Mouse (Mus musculus) CD4-positive, CD25-positive, alpha-beta regulatory T cell, adult 2 months (primary cell): ENCODE data around the gene Erc1.
"Not testable (repeated sequence)": the region's sequence is repeated elsewhere in the genome, so short reads cannot be mapped to it uniquely, and the experiment has no call there.

Source experiments
- DNase-seq: peaks from one replicate; pipeline ENCODE4 v3.0.0-alpha.2; 2012; ENCODE audit warnings: low read depth, low spot score

The Erc1 gene

DNA sequence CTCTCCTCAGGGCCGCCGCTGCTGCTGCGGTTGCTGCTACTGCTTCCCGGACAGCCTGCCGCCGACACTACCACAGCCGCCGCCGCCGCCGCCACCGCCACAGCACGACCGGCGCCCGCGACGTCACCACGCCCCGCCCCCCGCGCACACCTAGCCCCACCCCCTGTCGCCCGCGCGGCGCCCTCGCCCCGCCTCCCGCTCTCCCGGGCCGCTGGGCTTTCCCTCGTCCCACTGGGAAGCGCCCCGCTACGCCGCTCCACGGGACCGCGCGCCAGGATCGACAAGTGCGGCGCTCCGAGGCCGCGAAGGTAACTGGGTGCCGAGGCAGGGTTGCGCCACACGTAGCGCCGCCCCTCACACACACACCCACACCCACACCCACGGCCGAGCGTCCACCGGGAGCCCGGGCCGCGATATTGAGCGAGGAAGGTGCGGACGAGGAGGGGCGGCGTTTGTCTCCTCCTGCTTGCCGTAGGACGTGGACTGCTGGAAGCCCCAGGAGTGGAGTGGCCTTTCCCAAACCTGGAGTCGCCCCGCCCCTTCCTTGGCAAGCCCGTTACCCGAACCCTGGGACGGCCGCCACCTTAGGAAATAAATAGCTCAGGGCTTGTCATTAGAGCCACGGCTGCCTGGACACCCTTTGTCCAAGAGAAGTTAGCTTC is at the start of gene Erc1:
Gene Erc1 (minus strand): TSS at position 134 of the 662 bp plus-strand sequence.
- DNase-seq: peak; percentile 92

DNA sequence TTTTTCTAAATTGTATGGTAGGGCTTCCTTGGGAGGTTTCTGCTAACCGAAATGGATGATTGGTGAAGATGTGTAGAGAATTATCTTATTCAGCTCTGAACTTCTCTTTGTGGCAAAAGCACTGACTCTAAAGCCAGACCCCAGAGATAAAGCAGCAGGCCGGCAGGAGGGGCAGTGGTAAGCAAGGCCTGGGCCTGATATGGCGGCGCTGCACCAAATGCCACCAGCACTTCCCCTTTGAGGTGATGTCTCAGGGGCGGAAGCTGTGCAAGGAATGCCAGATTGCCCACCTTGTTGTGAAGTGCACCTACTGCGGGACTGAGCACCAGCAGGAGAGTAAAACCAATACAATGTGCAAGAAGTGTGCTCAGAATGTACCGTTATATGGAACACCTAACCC is 44.7 kb upstream of the Erc1 start:
- no peak for DNase-seq

DNA sequence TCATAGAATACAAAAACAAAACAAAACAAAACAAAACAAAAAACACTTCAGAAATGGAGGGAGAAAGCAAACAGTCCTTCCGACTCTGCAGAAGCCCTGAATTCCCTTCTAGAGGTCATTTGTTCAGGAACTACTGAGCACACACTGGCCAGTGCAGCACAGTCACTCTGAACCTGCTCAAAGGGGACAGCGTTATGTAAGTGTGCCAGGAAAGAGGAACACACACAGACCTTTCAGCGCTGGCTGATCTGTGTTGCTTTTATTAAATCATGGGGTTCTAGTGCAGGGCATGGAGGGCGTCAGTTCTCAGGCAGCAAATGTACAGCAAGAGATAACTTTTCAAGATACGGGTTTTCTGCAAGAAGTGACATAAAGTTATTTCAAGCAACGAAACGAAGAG is 35.2 kb upstream of the Erc1 start:
- DNase-seq: no peak

DNA sequence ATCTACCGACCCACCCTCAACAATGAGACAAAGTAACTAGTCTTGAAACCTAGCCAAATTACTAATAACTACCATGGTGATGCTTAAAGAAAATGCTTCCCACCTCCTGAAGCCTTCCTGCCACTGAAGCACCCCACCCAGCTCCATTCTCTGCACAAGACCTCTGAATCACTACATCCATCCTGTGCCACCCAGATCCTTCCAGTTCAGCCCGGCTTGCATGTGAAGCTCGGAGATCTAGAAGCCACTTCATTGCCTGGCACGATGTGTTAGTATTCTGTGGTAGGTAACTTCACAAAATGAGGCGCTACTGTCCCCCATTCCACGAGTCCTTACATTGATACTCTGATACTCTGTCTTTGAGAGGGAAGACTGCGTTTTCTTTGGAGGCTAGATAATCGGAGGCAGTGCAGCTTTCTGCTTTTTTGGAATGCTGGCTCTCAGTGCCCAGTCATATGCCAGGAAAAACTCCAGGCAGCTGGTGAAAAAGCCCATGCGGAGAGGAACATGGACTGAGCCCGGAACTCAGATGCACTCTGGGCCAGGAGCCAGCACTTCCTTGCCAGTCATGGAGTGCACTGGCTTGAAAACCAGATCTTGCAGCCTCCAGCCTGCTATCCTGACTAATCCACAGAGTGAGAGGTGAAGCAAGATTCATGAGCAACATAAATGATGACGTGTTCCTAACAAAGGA is 16.5 kb upstream of the Erc1 start:
- no peak for DNase-seq

DNA sequence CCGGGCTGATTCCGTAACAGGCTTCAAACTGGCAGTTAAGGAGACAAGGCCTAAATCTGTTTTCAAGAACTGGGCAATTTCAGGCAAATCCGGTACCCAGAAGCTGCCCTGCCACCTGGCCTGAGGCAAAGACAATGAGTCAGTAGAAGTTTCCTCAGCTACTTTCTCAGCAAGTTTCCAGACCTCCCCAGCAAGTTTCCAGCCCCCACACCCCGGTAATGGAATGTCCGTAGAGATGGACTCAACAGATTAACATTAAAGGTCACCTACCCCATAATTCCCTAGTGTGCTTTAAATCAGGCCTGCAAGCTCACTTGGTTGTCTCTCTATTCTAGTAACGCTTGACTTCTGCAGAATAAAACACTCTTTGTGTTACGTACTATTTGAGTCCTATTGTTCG is 13.6 kb upstream of the Erc1 start:
- no peak for DNase-seq

DNA sequence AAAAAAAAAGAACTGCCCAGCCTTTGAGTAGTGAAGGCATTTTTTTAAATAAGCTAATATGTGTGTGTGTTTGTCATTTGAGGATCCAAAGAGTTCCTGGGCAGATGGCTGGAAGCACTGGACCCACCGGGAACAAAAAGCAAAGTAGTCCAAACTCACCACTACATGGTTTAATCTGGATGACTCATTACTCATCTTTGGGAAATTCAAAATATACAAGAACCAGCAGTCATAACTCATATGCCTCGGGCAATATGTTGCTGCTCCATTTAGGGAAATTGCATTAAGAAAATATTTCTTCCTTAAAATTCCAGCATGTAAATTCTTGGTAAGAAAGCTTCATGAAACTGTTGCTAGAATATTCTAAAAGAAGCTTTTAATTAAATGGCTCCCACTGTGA is 12.3 kb upstream of the Erc1 start:
- DNase-seq: no peak

DNA sequence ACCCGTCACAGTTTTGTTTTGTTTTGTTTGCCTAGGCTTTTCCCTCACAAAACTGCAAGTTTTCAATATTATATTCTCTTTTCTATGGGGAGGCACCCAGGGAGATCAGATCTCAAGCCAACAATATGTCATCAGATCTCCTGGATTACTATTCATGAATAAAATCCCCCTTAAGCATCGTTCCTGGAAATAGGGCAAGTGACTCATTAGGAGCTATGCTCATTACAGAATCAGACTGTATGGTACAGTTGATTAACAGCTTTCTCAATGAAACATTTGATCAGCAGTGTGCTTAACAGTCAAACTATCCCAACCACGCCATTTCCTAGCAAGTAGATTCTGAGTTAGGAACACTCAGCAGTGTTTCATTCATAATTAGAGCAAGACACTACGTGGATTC is 7.5 kb upstream of the Erc1 start:
- DNase-seq: no peak

DNA sequence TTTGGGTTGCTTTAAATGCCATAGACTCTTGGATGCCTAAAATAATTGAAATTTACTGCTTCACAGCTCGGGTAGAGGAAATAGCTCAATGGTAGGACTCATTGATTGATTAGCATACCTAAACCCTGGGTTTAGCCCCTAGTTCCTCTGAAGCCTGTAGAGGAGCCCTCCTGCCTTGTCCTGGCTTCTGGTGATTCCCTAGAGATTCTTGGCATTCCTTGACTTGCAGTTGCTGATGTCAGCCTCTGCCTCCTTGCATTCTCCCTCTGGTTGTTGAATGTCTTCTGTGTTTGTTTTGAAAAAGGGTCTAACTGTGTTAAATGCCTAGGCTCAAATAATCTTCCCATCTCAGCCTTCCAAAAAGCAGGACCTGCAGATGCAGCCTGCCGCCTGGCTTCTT is 6.2 kb upstream of the Erc1 start:
- DNase-seq: no peak

DNA sequence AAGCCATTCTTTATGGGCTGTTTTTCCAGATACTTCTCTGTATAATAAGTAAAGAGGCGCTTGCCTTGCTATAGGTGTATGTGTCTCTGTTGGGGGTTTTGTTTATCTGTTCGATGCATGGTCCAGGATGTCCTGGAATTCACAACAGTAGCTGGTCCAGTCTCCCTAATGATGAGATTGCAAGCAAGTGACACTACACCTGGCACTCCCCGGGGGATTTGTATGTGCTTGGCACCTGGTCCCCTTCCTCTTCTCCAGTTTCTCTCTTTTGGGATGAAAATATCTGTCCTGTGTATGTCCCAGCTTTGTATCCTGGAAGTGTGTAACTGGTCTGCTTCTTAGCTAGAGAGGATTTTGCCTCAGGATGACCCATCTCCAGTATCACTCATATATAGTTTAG is 1.9 kb upstream of the Erc1 start:
- no peak for DNase-seq

DNA sequence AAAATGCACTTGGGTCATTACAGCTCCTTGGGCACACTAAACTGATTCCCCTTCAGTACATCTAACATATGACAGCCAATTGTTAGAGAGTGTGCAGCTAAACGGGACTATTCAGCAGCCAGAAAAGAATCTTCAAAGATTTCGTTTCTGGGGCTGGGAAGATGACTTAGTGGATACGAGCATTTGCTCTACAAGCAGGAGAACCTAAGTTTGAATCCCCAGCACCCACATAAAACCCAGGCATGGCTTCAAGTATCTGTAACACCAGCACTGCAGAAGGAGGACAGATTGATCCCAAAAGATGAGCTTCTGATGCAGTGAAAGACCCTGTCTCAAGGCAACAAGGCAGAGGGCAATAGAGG is 1.4 kb upstream of the Erc1 start:
- peak; percentile 1 for DNase-seq

DNA sequence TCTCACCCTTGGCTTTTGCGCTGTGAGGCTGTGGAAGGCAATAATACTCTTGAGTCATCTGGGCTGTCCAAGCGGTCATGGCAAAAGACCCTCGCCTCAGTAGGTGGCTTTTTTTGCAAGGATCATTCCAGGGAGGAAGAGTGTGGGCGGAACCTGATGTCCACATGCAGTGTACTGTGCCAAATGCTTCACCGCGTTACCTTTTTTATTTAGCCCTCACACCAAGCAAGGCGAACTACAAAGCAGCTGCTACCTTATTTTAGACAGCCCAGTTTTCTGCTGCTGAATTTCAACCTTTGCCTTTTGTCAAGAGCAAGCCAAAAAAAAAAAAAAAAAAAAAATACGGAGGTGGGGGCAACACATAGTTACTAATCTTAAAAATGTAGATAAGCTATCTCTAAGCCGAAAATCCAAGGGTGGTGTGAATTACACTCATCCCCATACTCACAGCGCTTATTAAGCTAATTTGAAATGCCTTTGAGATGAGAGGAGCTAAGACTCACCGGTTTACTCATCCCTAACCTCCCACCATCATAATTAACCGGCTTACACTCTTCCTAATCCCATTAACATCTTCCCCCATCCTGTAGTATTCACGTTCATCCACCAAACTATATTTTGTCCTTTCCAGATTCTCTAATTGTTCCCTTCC is 855 bp upstream of the Erc1 start:
- no peak for DNase-seq

DNA sequence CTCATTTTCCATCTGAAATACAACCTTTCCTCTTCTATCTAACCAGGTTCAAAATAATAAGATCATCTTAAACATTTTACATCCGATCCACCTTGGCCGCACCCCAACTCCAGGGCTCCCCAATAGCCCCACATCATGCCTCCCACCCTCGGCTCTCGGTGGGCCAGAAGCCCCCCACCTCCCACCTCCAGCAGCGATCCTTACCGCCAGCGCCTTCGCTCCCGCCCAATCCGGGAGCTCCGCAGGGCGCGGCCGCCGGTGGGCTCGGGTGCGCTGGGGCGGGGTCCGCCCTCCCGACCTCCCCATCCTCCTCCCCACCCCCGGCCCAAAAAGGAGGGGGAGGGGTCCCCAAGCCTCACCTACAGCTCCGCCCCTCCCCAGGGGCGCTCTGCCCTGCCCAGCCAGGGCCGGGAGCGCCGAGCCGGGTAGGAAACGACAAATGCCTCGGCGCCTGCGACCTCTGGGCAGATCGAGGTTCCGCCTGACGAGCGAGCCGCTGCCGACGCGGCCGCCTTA is 391 bp downstream of the Erc1 start:
- DNase-seq: no peak

DNA sequence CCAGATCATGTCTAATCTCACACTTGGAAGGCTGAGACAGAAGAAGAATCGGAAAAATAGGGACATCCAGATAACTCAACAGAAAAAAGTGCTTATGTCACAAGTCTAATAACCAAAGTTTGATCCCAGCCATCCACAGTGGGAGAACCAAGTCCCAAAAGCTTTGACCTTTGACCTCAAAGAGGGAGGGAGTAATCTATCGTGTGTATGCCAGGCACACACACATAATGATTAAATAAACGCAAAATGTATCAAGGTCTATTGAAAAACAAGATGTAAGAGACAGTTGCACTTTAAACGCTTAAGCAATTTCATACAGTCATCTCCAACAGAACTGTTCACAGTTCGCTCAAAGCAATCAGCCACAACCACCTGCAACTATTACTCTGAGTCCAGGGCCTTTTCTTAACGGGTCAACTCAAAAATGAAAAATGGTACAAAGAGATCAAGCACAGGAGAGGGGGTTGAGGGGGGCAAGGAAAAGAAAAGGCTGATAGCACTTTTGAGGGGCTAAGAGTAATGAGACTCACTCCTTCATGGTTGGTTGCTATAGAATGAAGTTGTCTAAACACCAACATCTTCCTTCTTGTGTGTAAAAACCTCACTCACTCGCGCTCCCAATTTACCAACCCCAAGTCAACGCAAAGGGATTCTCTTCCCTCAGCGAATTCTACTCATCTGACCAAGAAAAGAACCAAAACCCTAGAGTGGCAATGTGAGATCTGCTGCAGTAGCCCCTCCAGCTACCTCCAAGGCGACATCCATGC is 1.0 kb downstream of the Erc1 start:
- DNase-seq: peak; percentile 3

DNA sequence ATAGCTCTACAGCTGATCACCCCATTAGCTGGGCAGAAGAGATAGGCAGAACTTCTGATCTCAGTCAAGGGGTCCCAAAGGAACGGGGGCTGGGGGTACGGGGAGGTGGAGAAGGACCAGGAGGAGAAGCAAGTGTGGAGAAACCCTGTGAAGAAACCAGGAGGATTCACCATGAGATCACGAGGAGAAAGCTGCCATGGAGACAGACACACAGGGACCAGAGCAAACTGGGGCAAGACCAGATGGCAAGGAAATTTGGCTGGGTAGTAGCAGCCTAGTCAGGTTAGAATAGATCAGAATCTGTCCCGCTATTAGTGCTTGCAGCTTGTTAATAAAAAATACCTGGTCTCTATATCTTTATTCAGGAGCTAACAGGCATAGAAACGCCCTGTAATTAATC is 18.0 kb downstream of the Erc1 start:
- no peak for DNase-seq

DNA sequence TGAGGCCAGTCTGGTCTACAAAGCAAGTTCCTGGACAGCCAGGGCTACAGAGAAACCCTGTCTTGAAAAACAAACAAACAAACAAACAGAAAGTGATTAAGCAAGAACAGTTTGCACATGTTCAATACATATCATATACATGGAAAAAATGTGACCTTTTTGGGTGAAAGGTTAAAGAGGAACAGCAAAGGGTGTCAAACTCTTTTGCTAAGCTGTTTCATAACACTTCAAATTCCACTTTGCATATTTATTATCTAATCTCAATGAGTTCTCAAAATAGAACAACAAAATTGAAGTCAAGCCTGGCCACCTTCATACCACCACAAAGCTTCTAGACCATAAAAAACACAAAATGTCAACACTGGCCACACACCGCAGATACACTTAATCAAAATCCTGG is 19.8 kb downstream of the Erc1 start:
- DNase-seq: no peak

DNA sequence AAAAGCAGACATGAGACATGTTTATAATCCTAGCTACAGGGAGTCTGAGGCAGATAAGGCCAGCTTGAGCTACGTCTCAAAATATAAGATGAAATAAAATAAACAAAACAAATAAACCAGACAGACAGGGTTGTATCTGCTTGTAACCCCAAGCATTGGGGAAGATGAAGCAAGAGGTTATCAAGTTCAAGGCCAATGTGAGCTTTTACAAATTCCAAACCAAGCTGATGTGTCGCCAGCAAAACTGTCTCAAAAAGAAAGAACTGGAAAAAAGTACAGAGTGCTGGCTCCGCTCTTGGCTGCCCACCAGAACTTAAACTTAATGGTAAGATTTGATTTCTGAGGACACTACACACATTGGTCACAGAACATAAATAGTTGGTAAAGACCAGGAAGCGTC is 21.3 kb downstream of the Erc1 start:
- no peak for DNase-seq

DNA sequence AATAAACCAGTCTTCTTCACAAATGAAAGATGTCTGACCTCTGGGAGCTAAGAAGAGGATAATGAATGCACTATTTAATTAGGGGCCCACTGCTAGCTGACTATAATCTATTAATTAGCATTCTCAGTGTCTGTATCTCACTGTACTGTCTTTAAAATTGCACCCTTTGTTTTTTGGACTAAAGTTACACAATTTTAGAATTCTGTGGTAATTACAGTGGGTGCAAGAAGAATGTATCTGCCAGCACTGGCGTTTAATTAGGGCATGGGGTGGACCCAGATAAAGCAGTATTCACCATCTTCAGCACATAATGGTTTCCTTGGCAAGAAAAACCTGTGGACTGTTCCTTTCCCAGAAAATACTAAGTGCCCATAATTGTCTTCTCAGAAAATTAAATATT is 25.8 kb downstream of the Erc1 start:
- no peak for DNase-seq

DNA sequence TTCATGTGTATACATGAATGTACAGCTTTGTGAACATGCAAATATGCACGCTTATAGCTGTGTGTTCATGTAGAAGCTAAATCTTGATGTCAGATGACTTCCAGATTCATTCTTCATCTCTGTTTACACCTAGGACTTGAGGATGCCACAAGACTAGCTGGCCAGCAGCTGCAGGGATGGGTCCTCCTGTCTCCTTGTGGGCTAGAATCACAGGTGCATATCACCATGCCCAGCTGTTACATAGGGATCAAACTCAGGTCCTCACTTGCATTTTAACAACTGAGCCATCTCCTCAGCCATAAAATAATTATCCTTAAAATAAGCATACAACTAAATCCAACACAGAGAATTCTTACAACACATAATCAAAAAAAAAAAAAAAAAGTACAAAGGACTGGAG is 26.8 kb downstream of the Erc1 start:
- no peak for DNase-seq

DNA sequence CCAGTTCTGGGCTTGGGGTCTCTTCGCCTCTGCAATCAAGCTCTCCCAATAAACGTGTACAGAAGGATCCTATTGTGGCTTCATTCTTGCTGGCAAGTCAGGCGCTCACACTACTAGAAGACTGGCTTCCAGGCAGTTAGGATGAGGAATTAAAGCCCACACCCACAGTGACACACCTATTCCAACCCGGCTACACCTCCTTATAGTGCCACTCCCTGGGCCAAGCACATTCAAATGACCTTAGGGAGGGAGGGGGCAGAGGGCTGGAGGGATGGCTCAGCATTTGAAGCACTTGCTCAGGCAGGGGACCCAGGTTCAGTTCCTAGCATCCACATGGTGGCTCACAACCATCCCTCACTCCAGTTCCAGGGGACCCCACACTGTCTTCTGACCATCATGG is 29.4 kb downstream of the Erc1 start:
- DNase-seq: no peak

DNA sequence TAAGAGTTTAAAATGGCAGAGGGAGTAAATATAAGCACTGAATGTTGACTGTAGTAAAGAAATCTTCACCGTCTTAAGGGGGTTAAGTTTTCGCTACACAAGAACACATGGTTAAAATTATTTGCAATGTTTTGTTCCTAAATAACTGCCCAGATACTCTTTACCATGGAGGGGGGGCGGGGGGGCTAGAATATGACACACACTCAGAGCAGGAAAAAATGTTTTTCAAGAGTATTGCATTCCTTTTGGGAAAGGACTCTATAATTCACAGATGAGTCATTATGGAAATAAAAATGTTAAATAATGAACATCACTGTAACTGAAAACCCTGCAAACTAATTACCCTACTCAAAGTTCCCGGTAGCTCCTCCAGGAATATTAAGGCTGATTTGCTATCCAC is 32.5 kb downstream of the Erc1 start:
- no peak for DNase-seq

DNA sequence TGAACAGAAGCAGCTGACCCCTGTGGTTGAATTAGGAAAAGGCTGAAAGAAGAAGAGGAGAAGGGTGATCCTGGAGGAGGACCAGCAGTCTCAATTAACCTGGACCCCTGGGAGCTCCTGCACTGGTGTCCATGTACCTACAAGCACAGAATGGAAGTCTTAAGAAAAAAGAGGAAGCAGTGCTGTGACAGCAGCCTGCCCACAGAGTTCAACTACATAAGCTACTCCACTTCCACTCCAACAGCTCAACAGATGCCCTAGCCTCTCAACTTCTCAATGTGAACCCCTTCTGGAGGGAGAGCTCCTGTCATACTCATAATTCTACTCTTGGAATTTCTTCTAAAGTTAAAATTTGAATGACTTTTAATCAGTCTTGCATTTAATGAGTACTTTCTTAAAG is 34.9 kb downstream of the Erc1 start:
- DNase-seq: not testable (repeated sequence)
